Mouse (Mus musculus): Measurements from ENCODE around the gene Unc13b.

DNA sequence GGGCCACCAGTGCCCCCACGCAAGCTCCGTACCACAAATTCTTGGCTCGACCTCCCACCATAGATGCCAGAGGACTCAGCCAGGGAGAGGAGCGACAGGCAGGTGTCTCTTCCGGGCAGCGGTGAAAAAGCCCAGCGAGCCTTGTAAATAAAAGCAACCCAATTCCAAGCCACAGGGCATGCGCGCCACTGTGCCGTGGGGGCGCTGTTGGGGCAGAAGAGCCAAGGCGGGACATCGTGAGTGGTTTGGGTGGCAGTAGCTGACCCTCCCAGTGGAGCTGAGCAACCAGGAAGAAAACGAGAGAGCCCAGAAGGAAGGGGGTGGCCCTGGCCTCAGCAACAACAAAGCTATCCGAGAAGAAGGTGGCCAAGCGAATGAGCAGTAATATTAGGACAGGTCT, 37.9 kb upstream of the Unc13b start:
- no peak for TF ChIP-seq CTCF (IDR thresholded peaks at IDR 0.05; ENCODE audit: borderline replicate concordance, insufficient read depth, low read depth, low read length)
- TF ChIP-seq POLR2A (IDR thresholded peaks at IDR 0.05; ENCODE audit: borderline replicate concordance, insufficient read depth, low read length): no peak

Measured in cerebellum, adult 2 months (tissue).